Mouse (Mus musculus) heart, embryonic 16.5 days (tissue): Measurements from ENCODE around the gene Dock3. TPM values are rescaled to one million over a fixed set of nuclear protein-coding genes. Genes with fewer than 3 reads are reported as not detected.

Experiments
- microRNA-seq: library from miRNA; unstranded; fragments of <30 nt; microRNA quantifications from one replicate; pipeline ENCODE4, GENCODE M21; 2017
- polyA plus RNA-seq: library from polyadenylated mRNA; unstranded; fragments of >200 nt; fragmentation: Nextera tagmentation; extraction: Ambion mirVana; gene quantifications from 2 replicates; pipeline ENCODE4 v1.2.1, GENCODE M21; 2015

Gene Dock3
- polyA plus RNA-seq, 1 experiment from 2014 or later: 0.43 TPM

Small RNA genes within 50 kb of the gene (microRNA-seq; reads per million reads assigned to microRNA genes)
- gene Gm22238: not detected

Other genes starting within 250 kb of the Dock3 start
- gene Mapkapk3, start 58.0 kb upstream of the Dock3 start, polyA plus RNA-seq: 11.4 and 13.1 TPM in 2 replicates
- 43.4 and 44.4 TPM in 2 replicates for gene Cish, start 64.1 kb upstream of the Dock3 start, polyA plus RNA-seq
- gene Hemk1, start 106.4 kb upstream of the Dock3 start, polyA plus RNA-seq: 10.2 and 14.4 TPM in 2 replicates
- gene 6430571L13Rik, start 108.7 kb upstream of the Dock3 start, polyA plus RNA-seq: 1.2 and 1.5 TPM in 2 replicates
- 2.2 and 2.6 TPM in 2 replicates for gene Cacna2d2, start 167.7 kb upstream of the Dock3 start, polyA plus RNA-seq